8 mouse cellular contexts compared by ENCODE assay signal in the genomic region with DNA sequence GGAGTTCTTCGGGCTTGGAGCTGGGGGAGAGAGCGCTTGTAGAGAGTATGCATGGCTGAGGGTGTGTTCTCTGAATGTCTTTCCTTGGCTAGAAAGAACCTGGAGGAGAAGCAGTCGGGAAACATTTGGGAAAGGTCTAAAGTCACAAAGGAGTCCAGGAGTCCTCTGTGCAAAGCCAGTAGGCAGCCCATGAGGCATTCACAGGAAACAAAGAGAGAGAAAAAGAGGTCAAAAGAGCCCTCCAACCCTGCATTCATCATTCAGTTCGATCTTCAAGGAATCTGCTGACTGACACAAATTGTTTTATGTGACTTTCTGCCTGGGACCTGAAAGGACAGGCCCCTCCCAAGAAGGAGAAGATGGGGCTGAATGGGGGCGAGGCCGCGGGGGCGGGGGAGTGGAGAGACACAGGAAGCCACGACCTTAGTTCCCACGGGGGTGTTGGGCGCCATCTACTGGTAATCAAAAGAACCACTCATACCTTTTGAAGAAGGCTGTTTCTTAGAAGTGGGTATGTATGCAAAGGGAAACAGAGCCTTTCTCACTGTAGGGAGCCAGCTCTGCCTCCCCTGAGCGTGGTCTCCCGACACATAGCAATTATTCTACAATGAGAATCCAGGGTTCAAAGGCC.
DNase-seq lines count a peak whose midpoint lies in the region; ATAC-seq and TF ChIP-seq lines count a peak whose summit lies in the region.

No protein-coding gene starts in this region.

- peaks cover 11% of the 10 kb centered on the region; the same call in 1 of the 2 replicates for H3K4me1 ChIP-seq in embryonic facial prominence, embryonic 15.5 days
- H3K4me1 ChIP-seq in heart, embryonic 11.5 days (ENCODE audit: control insufficient read depth, insufficient read depth, low read length), result no peaks in the 10 kb centered on the region
- peaks cover 7% of the 10 kb centered on the region; the same call in 1 of the 2 replicates for H3K4me1 ChIP-seq in kidney, embryonic 15.5 days
- 0 out of 2 replicates have a peak, but pooled peaks cover 4% of the 10 kb centered on the region for H3K4me1 ChIP-seq in liver, postnatal 0 days (ENCODE audit: insufficient read depth)
- no peaks in the 10 kb centered on the region for H3K4me1 ChIP-seq in neural tube, embryonic 14.5 days (ENCODE audit: control insufficient read depth, insufficient read depth, low read length)

- H3K36me3 ChIP-seq in C2C12 (ENCODE audit: control insufficient read depth, insufficient read depth), result no peaks in the 10 kb centered on the region
- no peaks in the 10 kb centered on the region for H3K36me3 ChIP-seq in embryonic facial prominence, embryonic 15.5 days
- no peaks in the 10 kb centered on the region for H3K36me3 ChIP-seq in heart, embryonic 11.5 days (ENCODE audit: control insufficient read depth, insufficient read depth, low read length)
- no peaks in the 10 kb centered on the region for H3K36me3 ChIP-seq in kidney, embryonic 15.5 days
- no peaks in the 10 kb centered on the region for H3K36me3 ChIP-seq in liver, postnatal 0 days (replicated peaks; ENCODE audit: insufficient read depth, low read length)
- H3K36me3 ChIP-seq in neural tube, embryonic 14.5 days (ENCODE audit: control insufficient read depth, insufficient read depth, low read length), result no peaks in the 10 kb centered on the region

- no peaks in the 10 kb centered on the region for H3K79me2 ChIP-seq in C2C12 (ENCODE audit: control insufficient read depth, insufficient read depth)

- no peak overlapping the region for H3K4me3 ChIP-seq in C2C12 (ENCODE audit: insufficient read depth, poor library complexity, severe bottlenecking)
- no peak overlapping the region for H3K4me3 ChIP-seq in embryonic facial prominence, embryonic 15.5 days (replicated peaks)
- no peak overlapping the region for H3K4me3 ChIP-seq in heart, embryonic 11.5 days (ENCODE audit: low read depth, low read length)
- 0 out of 2 replicates have a peak overlapping the region, but pooled peaks have one; percentile 10 for H3K4me3 ChIP-seq in kidney, embryonic 15.5 days (replicated peaks)
- H3K4me3 ChIP-seq in liver, postnatal 0 days (ENCODE audit: low read depth, low read length), result no peak overlapping the region
- no peak overlapping the region for H3K4me3 ChIP-seq in neural tube, embryonic 14.5 days (ENCODE audit: low read depth, low read length)

- H3K9me3 ChIP-seq in embryonic facial prominence, embryonic 15.5 days (replicated peaks), result no peaks in the 10 kb centered on the region
- H3K9me3 ChIP-seq in heart, embryonic 11.5 days (replicated peaks; ENCODE audit: control insufficient read depth, low read length), result no peaks in the 10 kb centered on the region
- H3K9me3 ChIP-seq in kidney, embryonic 15.5 days (replicated peaks), result no peaks in the 10 kb centered on the region
- H3K9me3 ChIP-seq in liver, postnatal 0 days (ENCODE audit: low read length), result no peaks in the 10 kb centered on the region
- H3K9me3 ChIP-seq in neural tube, embryonic 14.5 days (ENCODE audit: control insufficient read depth, low read length), result no peaks in the 10 kb centered on the region

- H3K9ac ChIP-seq in embryonic facial prominence, embryonic 15.5 days, result no peak overlapping the region
- no peak overlapping the region for H3K9ac ChIP-seq in heart, embryonic 11.5 days (ENCODE audit: low read depth, low read length)
- no peak overlapping the region for H3K9ac ChIP-seq in kidney, embryonic 15.5 days
- H3K9ac ChIP-seq in liver, postnatal 0 days (replicated peaks), result no peak overlapping the region
- H3K9ac ChIP-seq in neural tube, embryonic 14.5 days (replicated peaks; ENCODE audit: low read depth, low read length), result no peak overlapping the region

- no peak overlapping the region for H3K27ac ChIP-seq in embryonic facial prominence, embryonic 15.5 days (replicated peaks)
- no peak overlapping the region for H3K27ac ChIP-seq in heart, embryonic 11.5 days (ENCODE audit: low read depth, low read length)
- no peak overlapping the region; the same call in 1 of the 2 replicates for H3K27ac ChIP-seq in kidney, embryonic 15.5 days
- no peak overlapping the region for H3K27ac ChIP-seq in liver, postnatal 0 days (ENCODE audit: low read depth)
- no peak overlapping the region for H3K27ac ChIP-seq in neural tube, embryonic 14.5 days (ENCODE audit: low read depth, low read length)

- H3K27me3 ChIP-seq in C2C12 (ENCODE audit: control insufficient read depth, insufficient read depth, insufficient read length), result no peaks in the 10 kb centered on the region
- H3K27me3 ChIP-seq in embryonic facial prominence, embryonic 15.5 days, result no peaks in the 10 kb centered on the region
- no peaks in the 10 kb centered on the region for H3K27me3 ChIP-seq in heart, embryonic 11.5 days (ENCODE audit: control insufficient read depth, insufficient read depth, low read length)
- no peaks in the 10 kb centered on the region for H3K27me3 ChIP-seq in kidney, embryonic 15.5 days
- no peaks in the 10 kb centered on the region for H3K27me3 ChIP-seq in liver, postnatal 0 days (ENCODE audit: insufficient read depth, low read length)
- H3K27me3 ChIP-seq in neural tube, embryonic 14.5 days (ENCODE audit: control insufficient read depth, insufficient read depth, low read length), result no peaks in the 10 kb centered on the region

- H3K4me2 ChIP-seq in embryonic facial prominence, embryonic 15.5 days (replicated peaks), result no peak overlapping the region
- peak overlapping the region; percentile 25 for H3K4me2 ChIP-seq in heart, embryonic 11.5 days
- H3K4me2 ChIP-seq in kidney, embryonic 15.5 days, result peak overlapping the region; percentile 48
- H3K4me2 ChIP-seq in liver, postnatal 0 days (ENCODE audit: low read depth, low read length), result 0 out of 2 replicates have a peak overlapping the region, but pooled peaks have one; percentile 20
- H3K4me2 ChIP-seq in neural tube, embryonic 14.5 days (ENCODE audit: low read depth, low read length), result peak overlapping the region; percentile 14

- peak; percentile 47 for TF ChIP-seq CTCF in C2C12 (IDR thresholded peaks at IDR 0.05; ENCODE audit: control insufficient read depth, insufficient read depth, insufficient read length)
- peak; percentile 80 for TF ChIP-seq CTCF in liver, postnatal 0 days (IDR thresholded peaks at IDR 0.05; ENCODE audit: low read depth)

- ATAC-seq in embryonic facial prominence, embryonic 15.5 days (ENCODE audit: insufficient number of reproducible peaks, low FRiP score, low TSS enrichment, low read depth), result peak; percentile 51; the same call in 1 of the 2 replicates
- ATAC-seq in heart, embryonic 11.5 days (replicated peaks; ENCODE audit: insufficient number of reproducible peaks, low FRiP score, low TSS enrichment), result no peak; the same call in 1 of the 2 replicates
- ATAC-seq in kidney, embryonic 15.5 days (replicated peaks; ENCODE audit: low FRiP score), result no peak; the same call in 1 of the 2 replicates
- ATAC-seq in liver, postnatal 0 days, result peak; percentile 27; the same call in 1 of the 2 replicates
- peak; percentile 85 for ATAC-seq in neural tube, embryonic 14.5 days (ENCODE audit: low read depth)

- H3ac ChIP-seq in C2C12 (ENCODE audit: control insufficient read depth, insufficient read length, low read depth), result no peak overlapping the region

- DNase-seq in adrenal gland, postnatal 14 days, result peak; percentile 76
- DNase-seq in liver, postnatal 0 days, result peak; percentile 73
- peak; percentile 57 for DNase-seq in testis, postnatal 14 days (ENCODE audit: low spot score)

- 15% methylated on average over 13 of the region's 13 CpGs for WGBS in embryonic facial prominence, embryonic 15.5 days
- WGBS in heart, embryonic 11.5 days (ENCODE audit: insufficient replicate concordance), result 18% methylated on average over 13 of the region's 13 CpGs
- 15% methylated on average over 13 of the region's 13 CpGs for WGBS in kidney, embryonic 15.5 days
- 19% methylated on average over 13 of the region's 13 CpGs for WGBS in liver, postnatal 0 days (ENCODE audit: insufficient replicate concordance)
- 6% methylated on average over 13 of the region's 13 CpGs for WGBS in neural tube, embryonic 14.5 days

- H3K79me3 ChIP-seq in C2C12 (ENCODE audit: low read depth), result no peaks in the 10 kb centered on the region

- TF ChIP-seq EP300 in liver, postnatal 0 days (IDR thresholded peaks at IDR 0.05; ENCODE audit: low read depth), result no peak

TF ChIP-seq in C2C12, 6 proteins besides CTCF, POLR2A, EP300 and RAD21:
- TF ChIP-seq MYOG (IDR thresholded peaks at IDR 0.05; ENCODE audit: control insufficient read depth, extremely low read depth, insufficient read length) (no peak), CEBPB (IDR thresholded peaks at IDR 0.05; ENCODE audit: low read depth) (no peak), FOSL1 (IDR thresholded peaks at IDR 0.05; ENCODE audit: insufficient read depth, low read length, poor library complexity, severe bottlenecking) (no peak), MYOD1 (IDR thresholded peaks at IDR 0.05; ENCODE audit: control insufficient read depth, insufficient read length, low read depth) (no peak), USF1 (IDR thresholded peaks at IDR 0.05; ENCODE audit: low read depth) (no peak), MAX (IDR thresholded peaks at IDR 0.05) (no peak)

Comparison
In these comparisons a context has a peak if more than half of its experiments do, and no peak if none do; other contexts are left out.
1. ATAC-seq: peak in embryonic facial prominence, embryonic 15.5 days (single experiment), liver, postnatal 0 days (single experiment) and neural tube, embryonic 14.5 days (single experiment); none in heart, embryonic 11.5 days (single experiment) and kidney, embryonic 15.5 days (single experiment).
2. Peak in every context shown above with its lines, with median percentiles within 50 percentile points of each other: DNase-seq.